Mouse (Mus musculus) MEL-GATA-1-ER (cell line): ENCODE data around the gene Tnfsf9.
"Not testable (repeated sequence)": the region's sequence is repeated elsewhere in the genome, so short reads cannot be mapped to it uniquely, and the experiment has no call there.

Experiments used
- DNase-seq: peaks from one replicate; pipeline ENCODE4 v3.0.0-alpha.2; 2012; ENCODE audit warnings: low read depth; ENCODE audit errors: extremely low read depth

Tnfsf9 gene

DNA sequence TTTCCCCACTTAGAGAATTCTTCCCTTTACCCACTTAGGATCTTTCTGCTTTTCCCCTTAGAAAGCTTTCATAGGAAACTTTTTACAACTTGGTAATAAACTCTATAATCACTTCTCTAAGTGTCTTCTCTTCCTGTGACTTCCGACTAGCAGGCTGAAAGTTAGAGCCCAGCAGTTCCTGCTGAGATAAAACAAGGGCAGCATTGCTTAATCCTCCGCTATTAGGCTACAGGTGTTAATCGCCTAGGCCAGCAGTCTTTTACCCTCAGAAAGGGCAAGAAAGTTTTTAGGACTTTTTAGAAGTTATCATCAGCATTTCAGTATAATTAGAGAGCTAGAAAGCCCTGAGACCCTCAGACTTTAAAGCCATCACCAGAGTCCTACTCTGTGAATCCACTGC, 28.9 kb downstream of the Tnfsf9 start:
- not testable (repeated sequence) for DNase-seq

DNA sequence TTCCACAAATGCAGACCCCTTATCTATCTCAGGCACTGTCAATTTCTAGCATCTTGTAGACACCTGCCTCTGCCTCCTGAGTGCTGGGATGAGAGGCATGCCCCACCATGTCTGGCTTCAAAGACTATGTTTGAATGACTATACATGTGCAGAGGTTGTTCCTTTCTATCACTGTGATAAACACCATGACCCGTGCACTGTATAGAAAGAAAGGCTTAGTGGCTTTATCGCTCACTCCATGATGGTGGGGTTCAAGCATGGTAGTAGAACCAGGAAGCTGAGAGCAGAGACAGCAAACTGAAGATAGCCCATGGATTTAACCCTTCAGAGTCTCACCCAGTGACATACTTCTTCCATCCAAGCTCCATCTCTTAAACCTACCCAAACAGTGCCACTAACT, 29.6 kb downstream of the Tnfsf9 start:
- no peak for DNase-seq

DNA sequence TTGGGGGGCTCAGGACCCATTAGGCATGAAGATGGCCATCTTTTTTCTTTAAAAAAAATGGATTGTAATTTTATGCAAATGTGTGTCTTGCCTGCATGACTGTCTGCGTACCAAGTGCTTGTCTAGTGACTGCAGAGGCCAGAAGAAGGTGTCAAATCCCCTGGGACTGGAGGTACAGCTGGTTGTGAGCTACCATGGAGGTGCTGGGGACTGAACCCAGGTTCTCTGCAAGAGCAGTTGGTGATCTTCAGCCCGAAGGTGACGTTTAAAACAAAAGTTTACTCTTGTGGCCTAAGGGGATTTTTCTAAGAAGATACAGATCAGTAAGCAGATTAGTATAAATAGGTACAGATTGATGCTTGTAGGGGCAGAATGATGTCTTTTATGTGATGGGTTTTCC, 30.5 kb downstream of the Tnfsf9 start:
- no peak for DNase-seq

DNA sequence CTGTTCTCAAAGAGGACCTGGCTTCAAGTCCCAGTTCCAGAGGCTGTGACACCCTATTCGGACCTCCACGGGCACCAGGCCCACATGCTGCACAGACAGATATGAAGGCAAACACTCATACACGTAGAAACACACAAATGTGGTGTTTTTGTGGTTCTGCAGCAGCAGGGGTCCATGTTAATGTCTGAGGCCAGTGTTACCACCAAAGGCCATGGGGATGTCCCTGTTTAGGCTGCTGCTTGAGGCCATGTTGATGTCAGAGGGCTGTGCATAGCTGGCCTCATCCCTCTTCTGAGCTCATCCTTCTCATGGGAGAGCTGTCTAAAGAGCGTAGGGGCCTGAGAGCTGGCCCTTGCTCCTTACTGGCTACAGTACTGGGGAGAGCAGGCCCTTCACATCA, 33.6 kb downstream of the Tnfsf9 start:
- DNase-seq, result no peak

DNA sequence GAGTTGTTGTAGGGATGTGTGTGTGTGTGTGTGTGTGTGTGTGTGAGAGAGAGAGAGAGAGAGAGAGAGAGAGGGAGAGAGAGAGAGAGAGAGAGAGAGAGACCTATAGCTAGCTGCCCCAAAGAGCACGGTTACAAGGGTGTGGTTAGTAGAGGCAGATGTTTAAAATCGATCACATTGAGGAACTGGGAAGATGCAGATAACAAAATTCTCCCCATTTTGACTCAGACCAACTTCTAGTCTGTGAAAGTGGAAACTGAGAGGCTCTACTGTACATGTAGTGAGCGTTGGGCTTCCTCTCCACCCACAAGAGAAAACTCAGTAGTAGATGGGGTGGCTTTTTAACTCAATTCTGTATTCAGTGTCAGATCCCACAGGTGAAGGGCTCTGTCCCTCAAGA, 34.6 kb downstream of the Tnfsf9 start:
- DNase-seq, result no peak

DNA sequence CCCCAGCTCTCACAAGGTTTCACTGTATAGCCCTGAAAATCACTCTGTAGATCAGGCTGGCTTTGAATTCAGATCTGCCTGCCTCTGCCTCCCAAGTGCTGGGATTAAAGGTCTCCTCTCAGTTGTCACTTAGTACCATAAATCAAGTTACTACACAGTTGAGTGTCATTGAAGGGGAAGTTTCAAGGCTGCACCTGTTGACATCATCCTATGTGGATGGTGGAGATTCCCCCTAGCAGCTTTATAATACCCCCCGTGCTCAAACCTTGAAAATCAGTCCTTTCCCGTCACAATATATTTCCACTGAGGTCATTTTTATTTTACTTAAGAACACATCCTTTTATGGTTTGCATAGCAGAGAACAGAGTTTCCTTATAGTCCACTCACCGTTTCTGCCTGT, 38.6 kb downstream of the Tnfsf9 start:
- no peak for DNase-seq

DNA sequence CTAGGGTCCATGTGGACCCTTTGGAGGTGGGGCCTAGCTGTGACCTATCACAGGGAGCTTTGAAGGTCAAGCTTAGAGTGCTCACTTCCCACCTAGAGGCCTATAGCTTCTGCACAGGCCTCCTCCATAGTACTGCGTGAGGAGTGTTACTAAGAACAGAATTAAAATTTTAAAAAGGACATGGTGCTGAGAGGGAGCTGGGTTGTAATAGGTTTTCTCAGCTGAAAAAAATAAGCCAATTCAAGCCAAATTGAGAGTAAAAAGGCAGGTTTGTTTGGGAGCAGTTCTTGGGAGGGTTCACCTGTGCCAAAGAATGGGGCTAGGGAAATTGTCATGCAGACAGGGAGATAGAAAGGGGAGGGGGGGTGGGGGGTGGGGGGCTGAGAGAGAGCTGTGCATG, 40.0 kb downstream of the Tnfsf9 start:
- no peak for DNase-seq

DNA sequence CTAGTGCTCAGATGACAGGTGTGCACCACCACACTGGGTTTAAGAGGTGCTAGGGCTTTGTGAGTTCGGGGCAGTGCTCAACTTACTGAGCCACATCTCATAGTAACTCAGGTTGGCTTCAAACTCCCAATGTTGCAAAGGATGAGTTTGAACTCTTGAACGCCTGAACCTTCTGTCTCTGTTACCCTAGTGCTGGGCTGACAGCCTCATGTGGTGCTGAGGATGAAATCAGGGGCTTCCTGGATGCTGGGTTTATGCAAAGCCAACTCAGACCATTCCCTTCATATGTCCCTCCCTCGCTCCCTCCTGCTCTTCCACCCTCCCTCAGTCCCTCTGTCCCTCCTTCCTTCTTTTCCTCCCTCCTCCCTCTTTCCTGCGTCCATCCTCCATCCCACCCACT, 43.2 kb downstream of the Tnfsf9 start:
- DNase-seq, result no peak

DNA sequence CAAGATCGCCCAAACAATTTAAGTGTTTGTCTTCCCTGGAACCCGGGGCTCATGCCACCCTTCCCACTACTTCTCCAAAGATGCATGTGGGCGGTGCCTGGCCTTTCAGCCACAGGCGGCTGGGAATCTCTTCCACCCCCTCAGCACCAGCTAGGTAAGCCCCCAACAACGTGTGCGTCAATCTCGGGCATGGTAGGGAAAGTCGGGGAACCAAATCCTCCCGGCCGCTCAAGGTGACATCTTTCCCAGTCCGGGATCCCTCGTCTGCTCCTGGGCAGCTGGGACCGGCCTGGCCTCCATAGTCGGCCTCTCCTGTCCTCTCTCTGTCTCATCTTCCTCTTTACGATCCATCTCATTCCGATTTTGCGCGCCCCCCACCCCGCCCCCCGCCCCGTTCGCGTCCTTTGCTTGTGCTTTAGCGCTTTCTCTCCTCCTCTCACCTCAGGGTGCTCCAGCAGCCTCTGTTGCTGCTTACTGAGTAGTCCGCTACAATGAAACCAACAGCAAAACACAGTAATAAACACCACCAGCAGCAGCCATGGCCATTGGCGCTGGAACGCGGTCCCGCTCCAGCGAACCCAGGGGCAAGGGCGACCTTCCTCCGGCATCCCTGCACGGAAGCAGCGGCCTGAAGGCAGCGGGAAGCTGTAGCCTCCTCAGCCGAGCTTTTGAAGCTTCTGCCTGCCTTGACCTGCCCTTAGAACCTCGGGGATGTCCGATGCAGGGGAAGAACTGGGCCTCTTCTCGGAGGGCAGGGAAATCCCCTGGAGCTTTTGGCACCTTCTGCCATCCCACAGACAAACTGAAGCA, 44.1 kb downstream of the Tnfsf9 start, which contains the start of gene Cd70:
Cd70 (minus strand) TSS at position 784 of the 810 bp plus-strand sequence.
- no peak for DNase-seq

DNA sequence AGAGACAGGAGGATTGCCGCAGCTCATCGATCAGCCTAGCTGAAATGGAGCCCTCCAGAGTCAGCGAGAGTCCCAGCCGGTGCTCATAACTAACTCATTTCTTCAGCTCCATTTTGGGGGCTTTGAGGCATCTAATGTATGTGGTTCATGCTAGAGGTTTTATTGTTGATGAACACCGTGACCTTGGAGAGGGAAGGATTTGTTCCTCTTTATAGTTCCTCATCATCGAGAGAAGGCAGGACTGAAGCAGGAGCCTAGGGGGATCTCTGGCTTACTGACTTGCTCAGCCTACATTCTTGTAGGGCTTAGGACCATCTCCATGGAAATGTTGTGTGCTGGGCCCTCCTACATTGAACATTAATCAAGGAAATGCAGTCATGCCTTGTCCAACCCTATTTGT, 47.9 kb downstream of the Tnfsf9 start:
- no peak for DNase-seq

DNA sequence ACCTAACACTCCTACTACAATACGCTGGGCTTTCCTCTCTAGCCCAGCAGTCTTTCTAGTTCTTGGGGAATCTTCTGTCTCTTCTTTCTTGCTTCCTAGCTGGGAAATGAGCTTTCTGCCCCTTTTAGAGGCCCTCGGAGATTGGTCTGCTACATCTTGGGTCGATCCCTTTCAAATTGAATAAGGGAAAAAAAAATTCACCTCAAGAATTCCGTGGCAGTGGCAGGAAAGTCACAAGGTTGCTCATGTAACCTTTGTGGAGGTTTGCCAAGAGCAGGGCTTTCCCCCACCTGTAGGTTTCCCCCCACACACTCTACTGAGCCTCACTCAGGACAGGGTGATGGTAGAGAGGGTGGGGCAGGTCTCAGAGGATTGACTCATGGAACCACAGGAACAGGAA, 48.7 kb downstream of the Tnfsf9 start:
- no peak for DNase-seq
